Mouse (Mus musculus) heart, adult 2 months (tissue): ENCODE measurements around the gene Dhfr.

ENCODE experiments used
- CTCF ChIP-seq: fragments of 200-600 bp; IDR thresholded peaks from 2 replicates; pipeline ENCODE4 v1.8.1; 2022; ENCODE audit warnings: antibody characterized with exemption, mild to moderate bottlenecking, moderate library complexity
- EP300 ChIP-seq: fragments of 200-500 bp; IDR thresholded peaks from 2 replicates; pipeline ENCODE4 v1.6.1; 2011; ENCODE audit warnings: low read depth, low read length, control low read depth; ENCODE audit not compliant: insufficient read depth
- POLR2A ChIP-seq: fragments of 200-500 bp; IDR thresholded peaks from 2 replicates; pipeline ENCODE4 v1.6.1; 2011; ENCODE audit warnings: mild to moderate bottlenecking, low read depth, low read length, control low read depth; ENCODE audit not compliant: insufficient read depth

- TF ChIP-seq POLR2A (no peak), CTCF (no peak), EP300 (no peak)
Measured at GRCm38 (mm10) chr13:92330621-92331020, 23.9 kb upstream of the Dhfr start.
